Mouse (Mus musculus) thymus, postnatal 4 days (tissue): ENCODE results near the gene Rnf43.
A peak's percentile ranks its signal among the peaks of the same experiment; 100 is the strongest.

Experiments
- DNase-seq: peaks from one replicate; pipeline ENCODE4 v3.0.0; 2021

Gene Rnf43

GRCm38 (mm10) chr11:87678976-87679375, 16.5 kb downstream of the Rnf43 start:
- DNase-seq, result no peak

GRCm38 (mm10) chr11:87680786-87681185, 18.3 kb downstream of the Rnf43 start:
- DNase-seq, result no peak

- DNase-seq, result no peak
These were observed 19.6 kb downstream of the Rnf43 start for GRCm38 (mm10) chr11:87682096-87682495.

- no peak for DNase-seq
These were observed 20.5 kb downstream of the Rnf43 start for GRCm38 (mm10) chr11:87682838-87683571.

GRCm38 (mm10) chr11:87686407-87686806, 23.9 kb downstream of the Rnf43 start:
- no peak for DNase-seq

GRCm38 (mm10) chr11:87687246-87688225, 25.0 kb downstream of the Rnf43 start:
- no peak for DNase-seq

- DNase-seq, result no peak
These were observed 26.1 kb downstream of the Rnf43 start for GRCm38 (mm10) chr11:87688478-87689203.

- no peak for DNase-seq
These were observed 26.9 kb downstream of the Rnf43 start for GRCm38 (mm10) chr11:87689402-87689808.

- DNase-seq, result no peak
These were observed 27.7 kb downstream of the Rnf43 start for GRCm38 (mm10) chr11:87690054-87690740.

GRCm38 (mm10) chr11:87697131-87697682, 34.7 kb downstream of the Rnf43 start:
- no peak for DNase-seq

GRCm38 (mm10) chr11:87698126-87698525, 35.6 kb downstream of the Rnf43 start:
- DNase-seq, result no peak

GRCm38 (mm10) chr11:87701108-87701507, 38.6 kb downstream of the Rnf43 start:
- DNase-seq, result no peak

- no peak for DNase-seq
These were observed 39.5 kb downstream of the Rnf43 start for GRCm38 (mm10) chr11:87701877-87702620.

- no peak for DNase-seq
These were observed 41.1 kb downstream of the Rnf43 start for GRCm38 (mm10) chr11:87703654-87704053.

- DNase-seq, result no peak
These were observed 41.8 kb downstream of the Rnf43 start for GRCm38 (mm10) chr11:87704289-87704688.

- DNase-seq, result no peak
These were observed 45.0 kb downstream of the Rnf43 start for GRCm38 (mm10) chr11:87707570-87707969.

- DNase-seq, result no peak
These were observed 46.5 kb downstream of the Rnf43 start for GRCm38 (mm10) chr11:87708979-87709378.

GRCm38 (mm10) chr11:87709513-87710261, 47.2 kb downstream of the Rnf43 start:
- peak; percentile 14 for DNase-seq

GRCm38 (mm10) chr11:87710262-87710615, 47.7 kb downstream of the Rnf43 start:
- DNase-seq, result no peak

GRCm38 (mm10) chr11:87712188-87712587, 49.7 kb downstream of the Rnf43 start:
- DNase-seq, result no peak

- no peak for DNase-seq
These were observed 53.5 kb downstream of the Rnf43 start for GRCm38 (mm10) chr11:87715999-87716398.
